Mouse (Mus musculus) lung, adult 2 months (tissue): Measurements from ENCODE around the gene Cfap77. TPM values are rescaled to one million over a fixed set of nuclear protein-coding genes. Genes with fewer than 3 reads are reported as not detected.
A peak's percentile ranks its signal among the peaks of the same experiment; 100 is the strongest.

ENCODE experiments used
- DNase-seq: peaks from one replicate; pipeline ENCODE4 v3.0.0; 2022
- H3K4me1 ChIP-seq: fragments of 200-500 bp; 2 replicates; pipeline ENCODE4 v1.6.1; 2011; ENCODE audit warnings: low read length; ENCODE audit not compliant: control insufficient read depth, insufficient read depth
- H3K4me3 ChIP-seq: fragments of 200-500 bp; replicated peaks from 2 replicates; pipeline ENCODE3; 2011; ENCODE audit warnings: low read depth, mild to moderate bottlenecking, control low read depth, low read length; ENCODE audit errors: extremely low read depth
- CTCF ChIP-seq: fragments of 200-500 bp; IDR thresholded peaks from 2 replicates; pipeline ENCODE4 v1.5.1; 2011; ENCODE audit warnings: mild to moderate bottlenecking, low read length, control low read depth; ENCODE audit not compliant: insufficient read depth
- POLR2A ChIP-seq: fragments of 200-500 bp; IDR thresholded peaks from 2 replicates; pipeline ENCODE4 v1.6.1; 2011; ENCODE audit warnings: low read depth, mild to moderate bottlenecking, control low read depth, low read length, borderline replicate concordance; ENCODE audit errors: extremely low read depth
- WGBS: fragments of 180-500 bp; shearing (Covaris S2); methylation state at CpG from one replicate; pipeline ENCODE4 v1.1.7; 2018; 5-methylcytosine and 5-hydroxymethylcytosine counted together
- polyA plus RNA-seq: library from polyadenylated mRNA; depleted of rRNA; stranded (reverse); fragments of >200 nt; gene quantifications from 2 replicates; pipeline ENCODE4 v1.2.3, GENCODE M21; 2012

The Cfap77 gene
- polyA plus RNA-seq, 1 experiment: 4.6 TPM

GRCm38 (mm10) chr2:29053802-29054544 lies 893 bp downstream of the Cfap77 start:
- WGBS: 2% methylated on average over 20 of the region's 20 CpGs
- no peak for TF ChIP-seq POLR2A
- peak; percentile 13; the same call in 1 of the 2 replicates for TF ChIP-seq CTCF
- H3K4me3 ChIP-seq: peak overlapping the region; percentile 46
- H3K4me1 ChIP-seq: peaks cover 13% of the 10 kb centered on the region
- DNase-seq: peak; percentile 58

DNA sequence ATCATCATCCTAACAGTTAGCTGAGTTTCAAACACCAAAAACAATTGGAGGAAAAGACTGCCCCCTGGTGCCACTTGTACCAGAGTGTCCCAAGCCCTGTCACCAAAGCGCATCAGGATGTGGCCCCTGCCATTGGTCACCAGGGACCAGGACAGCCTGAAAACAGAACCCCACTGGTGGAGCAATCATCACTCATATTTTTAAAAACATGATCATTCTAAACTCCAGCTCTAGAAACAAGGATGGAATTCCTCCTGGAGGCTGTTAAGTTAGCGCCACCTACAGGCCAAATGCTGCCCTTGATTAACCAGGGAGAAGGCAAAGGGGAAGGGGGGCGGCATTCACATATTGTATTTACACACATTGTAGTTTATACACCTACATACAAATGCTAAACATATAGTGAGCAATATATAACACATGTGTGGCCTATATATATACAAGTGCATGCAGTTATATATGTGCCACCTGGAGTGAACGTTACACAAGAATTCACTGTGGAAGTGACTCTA lies 1.9 kb downstream of the Cfap77 start:
- 26% methylated on average over 4 of the region's 4 CpGs for WGBS

GRCm38 (mm10) chr2:29051932-29052331 lies 2.9 kb downstream of the Cfap77 start:
- TF ChIP-seq POLR2A (no peak), CTCF (no peak)
- Histone ChIP-seq H3K4me3 (no peak overlapping the region), H3K4me1 (peaks cover 13% of the 10 kb centered on the region)
- no peak for DNase-seq
- WGBS: 26% methylated on average over 5 of the region's 5 CpGs

More for the DNA sequence above, 1.9 kb downstream of the Cfap77 start:
- DNase-seq: peak; percentile 46
- Histone ChIP-seq H3K4me1 (peaks cover 13% of the 10 kb centered on the region), H3K4me3 (no peak overlapping the region)
- TF ChIP-seq CTCF: peak; percentile 52
- no peak for TF ChIP-seq POLR2A

DNA sequence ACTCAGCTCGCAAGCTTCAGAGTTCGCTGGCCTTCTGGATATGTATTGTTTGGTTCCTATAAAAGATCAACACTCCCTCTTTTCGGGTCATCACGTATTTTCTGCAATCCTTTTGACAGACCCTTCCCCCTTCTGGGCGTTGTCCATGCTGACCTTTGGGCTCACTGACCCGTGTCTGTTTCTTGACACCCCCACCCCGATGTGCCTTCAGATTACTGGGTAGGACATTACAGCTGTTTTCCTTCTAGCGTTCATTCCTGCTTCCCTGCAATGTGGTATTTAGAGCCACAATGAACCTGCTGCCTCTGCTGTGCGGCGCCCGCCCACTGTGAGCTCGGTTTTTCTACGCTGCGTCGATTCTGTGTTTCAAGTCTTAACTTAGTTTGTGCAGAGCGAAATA lies 8.7 kb downstream of the Cfap77 start:
- WGBS: 67% methylated on average over 16 of the region's 16 CpGs
- no peak for DNase-seq
- Histone ChIP-seq H3K4me1 (no peaks in the 10 kb centered on the region), H3K4me3 (no peak overlapping the region)
- TF ChIP-seq CTCF: no peak
- no peak for TF ChIP-seq POLR2A

- TF ChIP-seq CTCF: no peak
- no peak for TF ChIP-seq POLR2A
- H3K4me1 ChIP-seq: no peaks in the 10 kb centered on the region
- WGBS: 96% methylated on average over 5 of the region's 5 CpGs
- DNase-seq: no peak
- H3K4me3 ChIP-seq: no peak overlapping the region
Observed at GRCm38 (mm10) chr2:29042124-29042523, 12.7 kb downstream of the Cfap77 start.

GRCm38 (mm10) chr2:29041477-29041768 lies 13.4 kb downstream of the Cfap77 start:
- TF ChIP-seq CTCF: no peak
- TF ChIP-seq POLR2A: no peak
- Histone ChIP-seq H3K4me1 (no peaks in the 10 kb centered on the region), H3K4me3 (no peak overlapping the region)
- DNase-seq: no peak
- 49% methylated on average over 8 of the region's 8 CpGs for WGBS

DNA sequence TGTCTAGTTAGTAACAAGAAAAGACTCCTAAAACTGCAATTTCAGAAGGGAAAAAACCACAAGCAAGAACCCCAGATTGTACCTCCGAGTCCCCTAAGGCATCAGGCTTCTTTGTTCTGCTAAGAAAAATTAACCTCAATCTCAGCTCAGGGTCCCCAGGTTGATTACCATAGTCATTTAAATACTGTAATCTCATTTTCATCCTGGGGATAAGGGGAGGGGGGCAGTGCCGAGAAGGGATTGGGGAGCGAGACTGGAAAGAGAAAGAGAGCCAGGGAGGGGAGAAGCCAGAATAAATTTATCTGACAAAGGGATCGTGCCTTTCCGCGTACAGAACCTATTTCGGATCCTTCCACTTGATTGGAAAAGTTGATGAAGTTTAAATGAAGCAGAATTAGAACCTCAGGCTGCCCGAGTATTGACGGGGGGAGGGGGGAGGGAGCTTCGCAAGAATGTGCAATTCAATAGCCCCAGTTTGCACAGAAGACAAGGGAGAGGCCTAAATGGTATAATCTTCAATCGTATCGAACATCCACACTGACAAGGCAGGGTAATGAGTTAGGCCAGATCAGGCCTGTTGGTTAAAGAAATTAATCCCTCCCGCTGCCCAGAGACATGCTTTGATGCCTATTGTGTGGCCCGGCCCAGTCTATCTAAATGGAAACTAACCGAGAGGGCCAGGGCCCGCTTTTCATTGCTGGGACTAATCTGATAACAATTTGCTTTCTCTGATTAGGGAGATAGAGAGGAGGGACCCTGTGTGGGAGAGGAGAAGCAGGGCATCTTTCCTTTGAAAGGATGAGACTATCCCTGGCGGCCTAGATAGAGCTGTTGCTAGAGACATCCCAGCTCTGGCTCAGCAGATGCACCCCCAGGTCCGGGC lies 14.0 kb downstream of the Cfap77 start:
- WGBS: 57% methylated on average over 18 of the region's 18 CpGs
- DNase-seq: no peak
- TF ChIP-seq CTCF: no peak
- no peak for TF ChIP-seq POLR2A
- Histone ChIP-seq H3K4me3 (no peak overlapping the region), H3K4me1 (no peaks in the 10 kb centered on the region)

GRCm38 (mm10) chr2:29039741-29040140 lies 15.1 kb downstream of the Cfap77 start:
- no peak for TF ChIP-seq CTCF
- 29% methylated on average over 5 of the region's 5 CpGs for WGBS
- Histone ChIP-seq H3K4me3 (no peak overlapping the region), H3K4me1 (no peaks in the 10 kb centered on the region)
- DNase-seq: no peak

DNA sequence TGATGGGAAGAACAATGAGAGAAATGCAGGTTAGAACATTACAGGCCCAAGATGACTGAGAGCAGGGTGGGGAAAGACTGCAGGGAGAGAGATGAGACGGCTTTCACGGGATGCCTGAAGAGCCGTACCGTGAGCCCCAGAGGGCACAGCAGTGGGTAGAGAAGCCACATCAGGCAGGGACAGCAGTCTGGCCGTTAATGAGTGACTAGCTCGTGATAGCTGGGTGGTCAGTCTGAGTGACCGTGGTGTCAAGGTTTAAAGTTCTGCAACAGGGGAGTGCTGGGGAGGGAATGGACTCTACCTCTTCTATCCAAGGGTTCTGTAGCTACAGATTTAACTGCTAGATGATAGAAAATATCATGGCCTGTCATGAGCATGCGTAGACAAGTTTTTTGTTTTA lies 19.2 kb downstream of the Cfap77 start:
- H3K4me1 ChIP-seq: no peaks in the 10 kb centered on the region
- TF ChIP-seq CTCF (no peak), POLR2A (no peak)
- no peak overlapping the region for H3K4me3 ChIP-seq
- no peak for DNase-seq
- WGBS: 65% methylated on average over 8 of the region's 8 CpGs
